Mouse (Mus musculus) lung, postnatal 0 days (tissue): Measurements from ENCODE around the gene Ncoa4.

Experiments
- CTCF ChIP-seq: IDR thresholded peaks from 2 replicates; pipeline ENCODE4 v1.5.1; 2016; ENCODE audit warnings: antibody characterized with exemption, mild to moderate bottlenecking
- EP300 ChIP-seq: IDR thresholded peaks from 2 replicates; pipeline ENCODE4 v1.6.1; 2016; ENCODE audit warnings: antibody characterized with exemption, mild to moderate bottlenecking, control low read depth

- no peak for TF ChIP-seq CTCF
- TF ChIP-seq EP300 = no peak
These were observed 6.5 kb upstream of the Ncoa4 start for GRCm38 (mm10) chr14:32153156-32153555.
